Mouse (Mus musculus): Measurements from ENCODE around the gene Hist1h3f. TPM values are rescaled to one million over a fixed set of nuclear protein-coding genes. Genes with fewer than 3 reads are reported as not detected.

Gene Hist1h3f
- polyA plus RNA-seq, 1 experiment from 2014 or later: not detected

Other genes starting within 250 kb of the Hist1h3f start
- 40.2 TPM for gene Zfp322a, start 174.8 kb upstream of the Hist1h3f start, polyA plus RNA-seq (2015; fragmentation: Illumina TruSeq; extraction: RNeasy Lipid Tissue Mini Kit (QIAGEN cat#74804); ENCODE audit: insufficient read depth, low replicate concordance)
- 3.6 TPM for gene Abt1, start 120.2 kb upstream of the Hist1h3f start, polyA plus RNA-seq (2015; fragmentation: Illumina TruSeq; extraction: RNeasy Lipid Tissue Mini Kit (QIAGEN cat#74804); ENCODE audit: insufficient read depth, low replicate concordance)
- 0.23 TPM for gene Btn1a1, start 78.2 kb upstream of the Hist1h3f start, polyA plus RNA-seq (2015; fragmentation: Illumina TruSeq; extraction: RNeasy Lipid Tissue Mini Kit (QIAGEN cat#74804); ENCODE audit: insufficient read depth, low replicate concordance)
- gene Btn2a2, start 55.2 kb upstream of the Hist1h3f start, polyA plus RNA-seq (2015; fragmentation: Illumina TruSeq; extraction: RNeasy Lipid Tissue Mini Kit (QIAGEN cat#74804); ENCODE audit: insufficient read depth, low replicate concordance): 0.15 TPM
- gene Hist1h4h, start 13.0 kb upstream of the Hist1h3f start, polyA plus RNA-seq (2015; fragmentation: Illumina TruSeq; extraction: RNeasy Lipid Tissue Mini Kit (QIAGEN cat#74804); ENCODE audit: insufficient read depth, low replicate concordance): not detected
- not detected for gene Hist1h2af, start 10.1 kb upstream of the Hist1h3f start, polyA plus RNA-seq (2015; fragmentation: Illumina TruSeq; extraction: RNeasy Lipid Tissue Mini Kit (QIAGEN cat#74804); ENCODE audit: insufficient read depth, low replicate concordance)
- not detected for gene Hist1h3g, start 8.6 kb upstream of the Hist1h3f start, polyA plus RNA-seq (2015; fragmentation: Illumina TruSeq; extraction: RNeasy Lipid Tissue Mini Kit (QIAGEN cat#74804); ENCODE audit: insufficient read depth, low replicate concordance)
- gene Hist1h2bh, start 660 bp upstream of the Hist1h3f start, polyA plus RNA-seq (2015; fragmentation: Illumina TruSeq; extraction: RNeasy Lipid Tissue Mini Kit (QIAGEN cat#74804); ENCODE audit: insufficient read depth, low replicate concordance): 0.36 TPM
- gene Hist1h4f, start 7.6 kb downstream of the Hist1h3f start, polyA plus RNA-seq (2015; fragmentation: Illumina TruSeq; extraction: RNeasy Lipid Tissue Mini Kit (QIAGEN cat#74804); ENCODE audit: insufficient read depth, low replicate concordance): not detected
- gene Hist1h1d, start 9.2 kb downstream of the Hist1h3f start, polyA plus RNA-seq (2015; fragmentation: Illumina TruSeq; extraction: RNeasy Lipid Tissue Mini Kit (QIAGEN cat#74804); ENCODE audit: insufficient read depth, low replicate concordance): 0.11 TPM
- not detected for gene Hist1h3e, start 18.3 kb downstream of the Hist1h3f start, polyA plus RNA-seq (2015; fragmentation: Illumina TruSeq; extraction: RNeasy Lipid Tissue Mini Kit (QIAGEN cat#74804); ENCODE audit: insufficient read depth, low replicate concordance)
- gene Hist1h2ae, start 27.2 kb downstream of the Hist1h3f start, polyA plus RNA-seq (2015; fragmentation: Illumina TruSeq; extraction: RNeasy Lipid Tissue Mini Kit (QIAGEN cat#74804); ENCODE audit: insufficient read depth, low replicate concordance): 0.52 TPM
- gene Hist1h2bg, start 27.3 kb downstream of the Hist1h3f start, polyA plus RNA-seq (2015; fragmentation: Illumina TruSeq; extraction: RNeasy Lipid Tissue Mini Kit (QIAGEN cat#74804); ENCODE audit: insufficient read depth, low replicate concordance): 1.1 TPM
- not detected for gene Hist1h2bf, start 30.1 kb downstream of the Hist1h3f start, polyA plus RNA-seq (2015; fragmentation: Illumina TruSeq; extraction: RNeasy Lipid Tissue Mini Kit (QIAGEN cat#74804); ENCODE audit: insufficient read depth, low replicate concordance)
- gene Hist1h2ad, start 30.3 kb downstream of the Hist1h3f start, polyA plus RNA-seq (2015; fragmentation: Illumina TruSeq; extraction: RNeasy Lipid Tissue Mini Kit (QIAGEN cat#74804); ENCODE audit: insufficient read depth, low replicate concordance): not detected
- gene Hist1h3d, start 31.7 kb downstream of the Hist1h3f start, polyA plus RNA-seq (2015; fragmentation: Illumina TruSeq; extraction: RNeasy Lipid Tissue Mini Kit (QIAGEN cat#74804); ENCODE audit: insufficient read depth, low replicate concordance): 0.39 TPM
- gene Hist1h4d, start 37.5 kb downstream of the Hist1h3f start, polyA plus RNA-seq (2015; fragmentation: Illumina TruSeq; extraction: RNeasy Lipid Tissue Mini Kit (QIAGEN cat#74804); ENCODE audit: insufficient read depth, low replicate concordance): not detected
- gene Hist1h2be, start 77.1 kb downstream of the Hist1h3f start, polyA plus RNA-seq (2015; fragmentation: Illumina TruSeq; extraction: RNeasy Lipid Tissue Mini Kit (QIAGEN cat#74804); ENCODE audit: insufficient read depth, low replicate concordance): 3.3 TPM
- 0.40 TPM for gene Hist1h1e, start 78.5 kb downstream of the Hist1h3f start, polyA plus RNA-seq (2015; fragmentation: Illumina TruSeq; extraction: RNeasy Lipid Tissue Mini Kit (QIAGEN cat#74804); ENCODE audit: insufficient read depth, low replicate concordance)
- 0.75 TPM for gene Hist1h2ac, start 139.9 kb downstream of the Hist1h3f start, polyA plus RNA-seq (2015; fragmentation: Illumina TruSeq; extraction: RNeasy Lipid Tissue Mini Kit (QIAGEN cat#74804); ENCODE audit: insufficient read depth, low replicate concordance)
- 19.4 TPM for gene Hist1h2bc, start 140.1 kb downstream of the Hist1h3f start, polyA plus RNA-seq (2015; fragmentation: Illumina TruSeq; extraction: RNeasy Lipid Tissue Mini Kit (QIAGEN cat#74804); ENCODE audit: insufficient read depth, low replicate concordance)
- gene Hist1h1t, start 151.8 kb downstream of the Hist1h3f start, polyA plus RNA-seq (2015; fragmentation: Illumina TruSeq; extraction: RNeasy Lipid Tissue Mini Kit (QIAGEN cat#74804); ENCODE audit: insufficient read depth, low replicate concordance): not detected
- gene Hist1h4c, start 154.4 kb downstream of the Hist1h3f start, polyA plus RNA-seq (2015; fragmentation: Illumina TruSeq; extraction: RNeasy Lipid Tissue Mini Kit (QIAGEN cat#74804); ENCODE audit: insufficient read depth, low replicate concordance): not detected
- 28.5 TPM for gene Hfe, start 166.8 kb downstream of the Hist1h3f start, polyA plus RNA-seq (2015; fragmentation: Illumina TruSeq; extraction: RNeasy Lipid Tissue Mini Kit (QIAGEN cat#74804); ENCODE audit: insufficient read depth, low replicate concordance)
- gene Hist1h1c, start 194.8 kb downstream of the Hist1h3f start, polyA plus RNA-seq (2015; fragmentation: Illumina TruSeq; extraction: RNeasy Lipid Tissue Mini Kit (QIAGEN cat#74804); ENCODE audit: insufficient read depth, low replicate concordance): 26.6 TPM
- not detected for gene Hist1h3c, start 201.6 kb downstream of the Hist1h3f start, polyA plus RNA-seq (2015; fragmentation: Illumina TruSeq; extraction: RNeasy Lipid Tissue Mini Kit (QIAGEN cat#74804); ENCODE audit: insufficient read depth, low replicate concordance)
- not detected for gene Hist1h2bb, start 202.7 kb downstream of the Hist1h3f start, polyA plus RNA-seq (2015; fragmentation: Illumina TruSeq; extraction: RNeasy Lipid Tissue Mini Kit (QIAGEN cat#74804); ENCODE audit: insufficient read depth, low replicate concordance)
- gene Hist1h2ab, start 207.1 kb downstream of the Hist1h3f start, polyA plus RNA-seq (2015; fragmentation: Illumina TruSeq; extraction: RNeasy Lipid Tissue Mini Kit (QIAGEN cat#74804); ENCODE audit: insufficient read depth, low replicate concordance): not detected
- gene Hist1h3b, start 208.2 kb downstream of the Hist1h3f start, polyA plus RNA-seq (2015; fragmentation: Illumina TruSeq; extraction: RNeasy Lipid Tissue Mini Kit (QIAGEN cat#74804); ENCODE audit: insufficient read depth, low replicate concordance): not detected
- gene Hist1h4b, start 213.0 kb downstream of the Hist1h3f start, polyA plus RNA-seq (2015; fragmentation: Illumina TruSeq; extraction: RNeasy Lipid Tissue Mini Kit (QIAGEN cat#74804); ENCODE audit: insufficient read depth, low replicate concordance): not detected
- gene Hist1h4a, start 217.2 kb downstream of the Hist1h3f start, polyA plus RNA-seq (2015; fragmentation: Illumina TruSeq; extraction: RNeasy Lipid Tissue Mini Kit (QIAGEN cat#74804); ENCODE audit: insufficient read depth, low replicate concordance): not detected
- not detected for gene Hist1h3a, start 218.3 kb downstream of the Hist1h3f start, polyA plus RNA-seq (2015; fragmentation: Illumina TruSeq; extraction: RNeasy Lipid Tissue Mini Kit (QIAGEN cat#74804); ENCODE audit: insufficient read depth, low replicate concordance)
- gene Hist1h1a, start 219.6 kb downstream of the Hist1h3f start, polyA plus RNA-seq (2015; fragmentation: Illumina TruSeq; extraction: RNeasy Lipid Tissue Mini Kit (QIAGEN cat#74804); ENCODE audit: insufficient read depth, low replicate concordance): not detected
- not detected for gene Trim38, start 225.9 kb downstream of the Hist1h3f start, polyA plus RNA-seq (2015; fragmentation: Illumina TruSeq; extraction: RNeasy Lipid Tissue Mini Kit (QIAGEN cat#74804); ENCODE audit: insufficient read depth, low replicate concordance)